Mouse (Mus musculus) midbrain, embryonic 14.5 days (tissue): ENCODE results near the gene Krtap3-2. TPM values are rescaled to one million over a fixed set of nuclear protein-coding genes. Genes with fewer than 3 reads are reported as not detected.
"Not testable (repeated sequence)": the region's sequence is repeated elsewhere in the genome, so short reads cannot be mapped to it uniquely, and the experiment has no call there.

ENCODE experiments used
- ATAC-seq: fragments of 200-750 bp; cut with Nextera tagmentation; 2 replicates; pipeline ENCODE4 v1.8.0; 2017; ENCODE audit warnings: moderate number of reproducible peaks, moderate library complexity; ENCODE audit not compliant: low FRiP score, low TSS enrichment
- DNase-seq: peaks from one replicate; pipeline ENCODE4 v3.0.0-alpha.2; 2015
- H3K27ac ChIP-seq: fragments of 300-500 bp; sonication (generic); replicated peaks from 2 replicates; pipeline ENCODE4 v1.5.1; 2014; ENCODE audit warnings: mild to moderate bottlenecking, low read depth, low read length, moderate library complexity
- H3K27me3 ChIP-seq: fragments of 300-500 bp; sonication (generic); 2 replicates; pipeline ENCODE4 v1.6.1; 2014; ENCODE audit warnings: low read length, control low read depth, mixed read lengths; ENCODE audit not compliant: control insufficient read depth, insufficient read depth
- H3K36me3 ChIP-seq: fragments of 300-500 bp; sonication (generic); 2 replicates; pipeline ENCODE4 v1.6.1; 2014; ENCODE audit warnings: low read length, control low read depth; ENCODE audit not compliant: control insufficient read depth, insufficient read depth
- H3K4me1 ChIP-seq: fragments of 300-500 bp; sonication (generic); 2 replicates; pipeline ENCODE4 v1.6.1; 2014; ENCODE audit warnings: mild to moderate bottlenecking, antibody characterized with exemption, low read length, control low read depth; ENCODE audit not compliant: control insufficient read depth, insufficient read depth
- H3K4me2 ChIP-seq: fragments of 300-500 bp; sonication (generic); 2 replicates; pipeline ENCODE4 v1.6.1; 2014; ENCODE audit warnings: mild to moderate bottlenecking, low read length, moderate library complexity
- H3K4me3 ChIP-seq: fragments of 300-500 bp; sonication (generic); replicated peaks from 2 replicates; pipeline ENCODE4 v1.5.1; 2014; ENCODE audit warnings: low read depth, low read length
- H3K9ac ChIP-seq: fragments of 300-500 bp; sonication (generic); replicated peaks from 2 replicates; pipeline ENCODE4 v1.6.1; 2014; ENCODE audit warnings: mild to moderate bottlenecking, low read length, moderate library complexity
- H3K9me3 ChIP-seq: fragments of 300-500 bp; sonication (generic); 2 replicates; pipeline ENCODE4 v1.6.1; 2016; ENCODE audit warnings: low read length, control low read depth, mixed read lengths; ENCODE audit not compliant: control insufficient read depth
- whole genome bisulfite sequencing: fragments of 180-500 bp; shearing (Covaris S2); extraction: QIAGEN DNeasy Blood & Tissue Kit; methylation state at CpG from one replicate; pipeline ENCODE4 v1.1.7; 2014; 5-methylcytosine and 5-hydroxymethylcytosine counted together
- polyA plus RNA-seq: library from polyadenylated mRNA; unstranded; fragments of >200 nt; fragmentation: Nextera tagmentation; extraction: Ambion mirVana; gene quantifications from 2 replicates; pipeline ENCODE4 v1.2.1, GENCODE M21; 2014

The Krtap3-2 gene
- polyA plus RNA-seq, result not detected in 2 replicates

DNA sequence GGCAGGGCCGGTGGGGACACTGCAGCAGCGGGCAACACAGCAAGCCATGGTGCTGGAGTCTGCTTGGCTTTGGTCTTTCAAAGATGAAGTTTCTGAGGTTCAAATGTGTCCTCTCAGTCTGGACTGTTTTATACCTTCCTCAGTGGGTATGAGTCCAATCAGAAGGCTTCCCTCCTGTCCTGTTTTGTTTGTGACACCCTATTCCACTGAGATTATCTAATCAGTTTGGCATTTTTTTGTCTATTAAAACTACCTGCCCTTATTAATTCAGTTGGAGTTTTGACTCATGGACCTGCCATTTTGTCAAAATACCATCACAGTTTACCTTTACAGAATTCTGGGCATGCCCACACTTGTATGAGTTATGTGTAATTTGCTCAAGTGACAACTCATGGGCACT, at the start of gene Krtap3-2:
Gene Krtap3-2, minus strand, starts transcription at position 101 of the 400 bp plus-strand sequence.
- Histone ChIP-seq H3K4me1 (no peaks in the 10 kb centered on the region), H3K4me2 (no peak within 1 kb of the TSS), H3K36me3 (no peaks in the 10 kb centered on the region), H3K27ac (no peak within 1 kb of the TSS), H3K4me3 (no peak within 1 kb of the TSS), H3K9ac (no peak within 1 kb of the TSS), H3K27me3 (no peaks in the 10 kb centered on the region), H3K9me3 (no peaks in the 10 kb centered on the region)
- DNase-seq (no peak), ATAC-seq (no peak)
- 81% methylated on average over 2 of the region's 2 CpGs for WGBS

- WGBS, result 69% methylated on average over 1 of the region's 1 CpGs
- not testable (repeated sequence) for H3K9me3 ChIP-seq
Observed at GRCm38 (mm10) chr11:99603208-99603607, 46.6 kb upstream of the Krtap3-2 start, which contains the start of gene Gm11938. TSS of gene Gm11938 (minus strand) at chr11:99603308.

GRCm38 (mm10) chr11:99597742-99598141, 41.1 kb upstream of the Krtap3-2 start, which contains the start of gene Krtap9-3:
TSS of gene Krtap9-3 (minus strand) at chr11:99598105.
- 87% methylated on average over 6 of the region's 6 CpGs for WGBS
- not testable (repeated sequence) for H3K9me3 ChIP-seq, H3K4me2 ChIP-seq, H3K27me3 ChIP-seq, DNase-seq, ATAC-seq, H3K9ac ChIP-seq, H3K4me1 ChIP-seq, H3K4me3 ChIP-seq, H3K27ac ChIP-seq, H3K36me3 ChIP-seq

More at GRCm38 (mm10) chr11:99603208-99603607, 46.6 kb upstream of the Krtap3-2 start, which contains the start of gene Gm11938:
- not testable (repeated sequence) for H3K4me1 ChIP-seq, H3K4me2 ChIP-seq, H3K9ac ChIP-seq, DNase-seq, ATAC-seq, H3K27ac ChIP-seq, H3K4me3 ChIP-seq, H3K27me3 ChIP-seq, H3K36me3 ChIP-seq

DNA sequence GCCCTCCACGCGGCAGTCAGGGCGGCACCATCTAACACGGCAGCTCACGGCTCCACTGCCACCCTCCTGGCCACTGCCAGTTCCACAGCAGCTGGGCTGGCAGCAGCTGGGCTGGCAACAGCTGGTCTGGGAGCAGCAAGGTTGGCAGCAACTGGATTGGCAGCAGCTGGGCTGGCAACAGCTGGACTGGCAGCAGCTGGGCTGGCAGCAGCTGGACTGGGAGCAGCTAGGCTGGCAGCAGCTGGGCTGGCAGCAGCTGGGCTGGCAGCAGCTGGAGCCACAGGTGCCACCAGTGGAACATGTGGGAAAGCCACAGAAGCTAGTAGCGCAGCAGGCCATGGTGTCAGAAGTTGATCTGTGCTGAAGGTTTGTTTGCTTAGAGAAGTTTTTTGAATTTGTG, 34.3 kb upstream of the Krtap3-2 start, which contains the start of gene Krtap1-3:
Gene Krtap1-3, minus strand, starts transcription at position 359 of the 400 bp plus-strand sequence.
- DNase-seq (no peak), ATAC-seq (no peak)
- no peaks in the 10 kb centered on the region for H3K36me3 ChIP-seq
- no peak within 1 kb of the TSS for H3K4me3 ChIP-seq
- no peaks in the 10 kb centered on the region for H3K4me1 ChIP-seq
- H3K9ac ChIP-seq, result no peak within 1 kb of the TSS
- H3K27me3 ChIP-seq, result no peaks in the 10 kb centered on the region
- H3K27ac ChIP-seq, result no peak within 1 kb of the TSS
- no peaks in the 10 kb centered on the region for H3K9me3 ChIP-seq
- H3K4me2 ChIP-seq, result no peak within 1 kb of the TSS
- WGBS, result 89% methylated on average over 6 of the region's 6 CpGs

DNA sequence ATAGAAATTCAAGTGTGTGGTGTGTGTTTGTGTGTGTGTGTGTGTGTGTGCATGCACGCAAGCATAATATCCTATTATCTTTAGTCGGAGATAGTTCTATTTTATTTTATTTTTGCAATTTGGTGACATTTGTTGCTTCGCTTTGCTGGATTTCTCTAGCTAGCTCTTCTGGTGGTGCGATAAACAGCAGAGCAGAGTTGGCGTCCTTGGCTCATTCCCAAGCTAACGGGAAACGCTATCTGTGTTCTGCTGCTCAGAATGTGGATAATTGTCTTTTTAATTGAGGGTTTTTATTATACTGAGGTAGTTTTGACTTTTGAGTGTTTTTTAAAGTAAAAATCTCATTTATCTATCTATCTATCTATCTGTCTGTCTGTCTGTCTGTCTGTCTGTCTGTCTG, 28.4 kb upstream of the Krtap3-2 start:
- ATAC-seq, result no peak
- no peak overlapping the region for H3K9ac ChIP-seq
- H3K4me2 ChIP-seq, result no peak overlapping the region
- no peaks in the 10 kb centered on the region for H3K4me1 ChIP-seq
- 95% methylated on average over 7 of the region's 7 CpGs for WGBS
- no peak overlapping the region for H3K4me3 ChIP-seq
- H3K27me3 ChIP-seq, result no peaks in the 10 kb centered on the region
- H3K9me3 ChIP-seq, result no peaks in the 10 kb centered on the region
- peak; percentile 3 for DNase-seq
- H3K27ac ChIP-seq, result no peak overlapping the region
- no peaks in the 10 kb centered on the region for H3K36me3 ChIP-seq

DNA sequence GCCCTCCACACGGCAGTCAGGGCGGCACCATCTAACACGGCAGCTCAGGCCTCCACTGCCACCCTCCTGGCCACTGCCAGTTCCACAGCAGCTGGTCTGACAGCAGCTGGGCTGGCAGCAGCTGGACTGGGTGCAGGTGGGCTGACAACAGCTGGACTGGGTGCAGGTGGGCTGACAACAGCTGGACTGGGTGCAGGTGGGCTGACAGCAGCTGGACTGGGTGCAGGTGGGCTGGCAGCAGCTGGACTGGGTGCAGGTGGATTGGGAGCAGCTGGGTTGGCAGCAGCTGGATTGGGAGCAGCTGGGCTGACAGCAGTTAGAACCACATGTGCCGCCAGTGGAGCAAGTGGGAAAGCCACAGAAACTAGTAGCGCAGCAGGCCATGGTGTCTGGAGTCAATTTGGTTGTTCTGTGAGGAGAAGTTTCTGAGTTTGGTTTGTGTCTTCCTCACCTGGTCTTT, 26.6 kb upstream of the Krtap3-2 start, which contains the start of gene Krtap1-4:
Gene Krtap1-4, minus strand, starts transcription at position 410 of the 460 bp plus-strand sequence.
- Histone ChIP-seq H3K9ac (no peak within 1 kb of the TSS), H3K27me3 (no peaks in the 10 kb centered on the region), H3K36me3 (no peaks in the 10 kb centered on the region), H3K4me3 (no peak within 1 kb of the TSS), H3K4me1 (no peaks in the 10 kb centered on the region), H3K4me2 (no peak within 1 kb of the TSS), H3K9me3 (no peaks in the 10 kb centered on the region), H3K27ac (no peak within 1 kb of the TSS)
- ATAC-seq (no peak), DNase-seq (no peak)
- WGBS, result 79% methylated on average over 5 of the region's 5 CpGs

DNA sequence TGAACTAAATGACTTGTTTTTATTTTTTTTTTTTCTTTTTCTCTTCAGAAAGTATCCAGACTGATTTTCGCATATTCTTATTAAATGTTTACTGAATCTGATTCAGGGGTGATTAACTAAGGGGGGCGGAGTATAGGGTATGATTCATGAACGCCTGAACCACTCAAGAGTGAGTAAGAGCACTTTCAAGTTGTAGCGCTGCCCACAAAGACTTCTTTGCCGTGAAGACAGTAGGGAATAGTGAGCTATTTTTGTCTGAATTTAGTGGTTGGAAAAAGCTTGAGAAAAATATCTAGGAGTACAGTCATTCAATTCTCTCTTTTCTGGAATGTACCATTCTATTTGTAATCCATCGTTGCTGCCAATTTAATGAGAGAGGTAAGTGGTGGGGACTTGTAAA, 24.9 kb upstream of the Krtap3-2 start:
- no peak overlapping the region for H3K27ac ChIP-seq
- 90% methylated on average over 6 of the region's 6 CpGs for WGBS
- no peak for DNase-seq
- no peak overlapping the region for H3K4me3 ChIP-seq
- no peaks in the 10 kb centered on the region for H3K36me3 ChIP-seq
- no peak for ATAC-seq
- H3K9me3 ChIP-seq, result no peaks in the 10 kb centered on the region
- H3K4me2 ChIP-seq, result no peak overlapping the region
- no peaks in the 10 kb centered on the region for H3K27me3 ChIP-seq
- no peaks in the 10 kb centered on the region for H3K4me1 ChIP-seq
- H3K9ac ChIP-seq, result no peak overlapping the region

DNA sequence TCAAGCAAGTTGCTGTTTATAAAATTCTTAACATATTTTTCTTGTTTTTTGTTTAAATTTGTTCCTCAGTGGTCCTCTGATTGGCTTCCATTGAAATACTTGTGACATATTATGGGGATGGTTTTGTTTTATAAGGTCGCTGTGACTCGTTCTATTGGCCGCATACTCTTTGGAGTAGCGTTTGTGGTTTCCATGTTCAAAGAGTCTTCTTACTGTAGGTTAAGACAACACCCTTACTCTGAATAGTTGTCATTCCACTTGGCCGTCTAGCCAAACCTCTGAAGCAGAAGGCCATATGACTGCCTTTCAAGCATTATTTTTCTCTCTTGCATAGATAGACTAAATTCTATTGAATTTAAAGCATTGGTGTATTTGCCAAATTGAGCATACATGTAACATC, 24.4 kb upstream of the Krtap3-2 start:
- Histone ChIP-seq H3K9ac (no peak overlapping the region), H3K9me3 (no peaks in the 10 kb centered on the region), H3K27me3 (no peaks in the 10 kb centered on the region), H3K4me3 (no peak overlapping the region), H3K4me1 (no peaks in the 10 kb centered on the region), H3K4me2 (no peak overlapping the region), H3K27ac (no peak overlapping the region), H3K36me3 (no peaks in the 10 kb centered on the region)
- ATAC-seq (no peak), DNase-seq (no peak)
- 94% methylated on average over 5 of the region's 5 CpGs for WGBS

DNA sequence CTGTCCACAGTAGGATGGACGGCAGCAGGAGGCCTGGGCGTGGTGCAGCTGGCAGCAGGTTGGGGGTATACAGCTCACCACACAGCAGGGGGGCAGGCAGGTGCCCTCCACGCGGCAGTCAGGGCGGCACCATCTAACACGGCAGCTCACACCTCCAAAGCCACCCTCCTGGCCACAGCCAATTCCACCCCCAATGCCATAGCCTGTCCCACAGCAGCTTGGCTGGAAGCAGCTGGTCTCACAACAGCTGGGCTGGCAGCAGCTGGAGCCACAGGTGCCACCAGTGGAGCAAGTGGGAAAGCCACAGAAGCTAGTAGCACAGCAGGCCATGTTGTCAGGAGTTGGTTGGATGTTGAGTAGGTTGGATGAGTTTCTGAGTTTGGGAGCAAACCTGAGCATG, 24.0 kb upstream of the Krtap3-2 start, which contains the start of gene Krtap1-5:
Gene Krtap1-5, minus strand, starts transcription at position 381 of the 400 bp plus-strand sequence.
- ATAC-seq, result no peak
- Histone ChIP-seq H3K9me3 (no peaks in the 10 kb centered on the region), H3K4me1 (no peaks in the 10 kb centered on the region), H3K9ac (no peak within 1 kb of the TSS), H3K4me2 (no peak within 1 kb of the TSS), H3K27ac (no peak within 1 kb of the TSS), H3K27me3 (no peaks in the 10 kb centered on the region), H3K4me3 (no peak within 1 kb of the TSS), H3K36me3 (no peaks in the 10 kb centered on the region)
- no peak for DNase-seq
- 92% methylated on average over 6 of the region's 6 CpGs for WGBS
